ENCODE assay signal across 19 mouse cellular contexts in the genomic region with DNA sequence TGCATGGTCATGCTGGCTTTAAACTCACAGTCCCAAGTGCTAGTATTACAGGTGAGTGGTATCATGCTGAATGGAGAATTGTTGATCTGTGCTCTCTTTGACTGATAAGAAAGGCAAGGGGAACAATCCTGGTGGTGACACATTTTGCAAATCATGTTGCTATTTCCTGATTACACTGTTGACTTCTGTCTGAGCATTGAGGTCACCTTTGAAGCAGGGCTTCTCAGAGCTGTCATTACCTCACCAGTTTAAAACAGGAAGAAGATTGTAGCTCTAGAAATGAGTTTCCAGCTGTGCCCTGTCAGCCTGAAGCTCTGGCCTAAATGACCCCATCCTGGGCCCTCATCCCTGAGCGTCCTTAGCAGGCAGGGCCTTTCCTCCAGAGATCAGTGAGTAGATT. TPM values are rescaled to one million over a fixed set of nuclear protein-coding genes. Genes with fewer than 3 reads are reported as not detected.
A peak's percentile ranks its signal among the peaks of the same experiment; 100 is the strongest.
DNase-seq lines count a peak whose midpoint lies in the region; ATAC-seq and TF ChIP-seq lines count a peak whose summit lies in the region.
"Had no signal": no experiment of that assay in that cellular context is flagged by ENCODE, and none has a peak within 500 bp of the region (broad histone marks: within the 10 kb centered on the region; RNA-seq: fewer than 3 reads in every experiment).

No protein-coding gene starts in this region.

- no peaks in the 10 kb centered on the region for H3K36me3 ChIP-seq in spleen, adult 2 months (ENCODE audit: control insufficient read depth, insufficient read depth, low read length)
- H3K36me3 ChIP-seq in CH12.LX (replicated peaks in 1 of 2; ENCODE audit: control insufficient read depth in 1 of 2, insufficient read depth in 1 of 2, low read length in 1 of 2): peaks cover 0 to 8% of the 10 kb centered on the region in 2 experiments
- H3K36me3 ChIP-seq in splenic B cell, adult 2 months (ENCODE audit: control insufficient read depth, insufficient read depth, low read length, poor library complexity, severe bottlenecking): no peaks in the 10 kb centered on the region
- H3K36me3 ChIP-seq: G1E; heart, embryonic 12.5 days; limb, embryonic 10.5 days; stomach, embryonic 15.5 days had no signal

- TF ChIP-seq RAD21 in CH12.LX (IDR thresholded peaks at IDR 0.05; ENCODE audit: low read depth, low read length): no peak; the same call in 1 of the 2 replicates

- no peak overlapping the region for H3K4me3 ChIP-seq in spleen, adult 2 months (ENCODE audit: extremely low read depth, insufficient read depth, insufficient read length)
- H3K4me3 ChIP-seq in CH12.LX (replicated peaks in 1 of 3; ENCODE audit: low read depth in 2 of 3, low read length in 2 of 3, poor library complexity in 1 of 3): no peak overlapping the region
- H3K4me3 ChIP-seq in left cerebral cortex, adult 2 months: no peak overlapping the region
- H3K4me3 ChIP-seq: heart, embryonic 12.5 days; limb, embryonic 10.5 days; myocyte; stomach, embryonic 15.5 days had no signal

- TF ChIP-seq EP300 in CH12.LX (IDR thresholded peaks at IDR 0.05; ENCODE audit: low read length): peak; percentile 88

- no peak for TF ChIP-seq CTCF in spleen, adult 2 months (IDR thresholded peaks at IDR 0.05; ENCODE audit: extremely low read depth, insufficient read depth, insufficient read length, insufficient replicate concordance)
- TF ChIP-seq CTCF in CH12.LX (conservative IDR thresholded peaks at IDR 0.05 in 1 of 2, IDR thresholded peaks at IDR 0.05 in 1 of 2; ENCODE audit: low read depth in 2 of 2, low read length in 2 of 2): no peak
- TF ChIP-seq CTCF in left cerebral cortex, adult 2 months (IDR thresholded peaks at IDR 0.05): no peak

- H3K4me1 ChIP-seq in spleen, adult 2 months (ENCODE audit: control insufficient read depth, insufficient read depth, insufficient read length): peaks cover 26% of the 10 kb centered on the region; the same call in 1 of the 2 replicates
- peaks cover 22 to 76% of the 10 kb centered on the region in 2 experiments for H3K4me1 ChIP-seq in CH12.LX (ENCODE audit: control insufficient read depth in 1 of 2, insufficient read depth in 2 of 2)
- H3K4me1 ChIP-seq: heart, embryonic 12.5 days; limb, embryonic 10.5 days; stomach, embryonic 15.5 days had no signal

- in situ Hi-C loops in CH12.LX (cut with MboI; ENCODE audit: low pct_ligation_motif_present, low pct_unique_long_range_greater_than_20kb, low sequenced_read_pairs): no loop called here

- intact Hi-C loops in gastrocnemius, postnatal 14 days (cut with DNase I; ENCODE audit: low total_unique reads): no loop called here
- intact Hi-C loops in left cerebral cortex, adult 2 months (cut with DNase I): no loop called here

- TF ChIP-seq POLR2A in spleen, adult 2 months (IDR thresholded peaks at IDR 0.05; ENCODE audit: low read depth, low read length): no peak
- peak; percentile 41; the same call in 1 of the 2 replicates for TF ChIP-seq POLR2A in CH12.LX (IDR thresholded peaks at IDR 0.05; ENCODE audit: low read depth, low read length)

- H3K27ac ChIP-seq in spleen, adult 2 months (ENCODE audit: insufficient read depth, low read length): peak overlapping the region; percentile 62
- H3K27ac ChIP-seq in CH12.LX (ENCODE audit: insufficient read depth, low read depth): peak overlapping the region; percentile 97
- no peak overlapping the region for H3K27ac ChIP-seq in left cerebral cortex, adult 2 months
- H3K27ac ChIP-seq: hindbrain, embryonic 14.5 days; limb, embryonic 10.5 days; liver, embryonic 14.5 days; stomach, embryonic 15.5 days had no signal

- peak overlapping the region; percentile 49; the same call in 1 of the 2 replicates for H3K9ac ChIP-seq in CH12.LX (ENCODE audit: insufficient read depth, low read depth)
- H3K9ac ChIP-seq: heart, embryonic 12.5 days; hindbrain, embryonic 14.5 days; liver, embryonic 14.5 days; stomach, embryonic 15.5 days had no signal

- 71% methylated on average over 1 of the region's 1 CpGs for WGBS in spleen, adult 2 months

- no peaks in the 10 kb centered on the region for H3K9me3 ChIP-seq in CH12.LX (replicated peaks; ENCODE audit: low read length)
- H3K9me3 ChIP-seq: G1E; megakaryocyte, embryonic 14.5 days; stomach, embryonic 15.5 days had no signal

- H3K4me2 ChIP-seq in CH12.LX (ENCODE audit: insufficient read depth, low read depth, poor library complexity, severe bottlenecking): peak overlapping the region; percentile 57
- H3K4me2 ChIP-seq: heart, embryonic 12.5 days; hindbrain, embryonic 14.5 days; stomach, embryonic 15.5 days had no signal

- DNase-seq in spleen, adult 2 months (ENCODE audit: low read depth in 1 of 2, low spot score in 2 of 2): peak in 1 of 2 experiments; percentile 59
- no peak for DNase-seq in spleen, postnatal 14 days (ENCODE audit: low spot score in 2 of 2)
- peak; percentile 81 for DNase-seq in CH12.LX (ENCODE audit: extremely low read depth)
- peak; percentile 57 for DNase-seq in splenic B cell, adult 2 months (ENCODE audit: low read depth, low spot score)
- no peak for DNase-seq in gastrocnemius, postnatal 14 days
- no peak for DNase-seq in left cerebral cortex, adult 2 months (ENCODE audit: extremely low spot score in 1 of 2, low spot score in 2 of 2)
- DNase-seq: adrenal gland, postnatal 36 days; kidney, adult 9 months; layer of hippocampus, postnatal 36 days had no signal

- H3K27me3 ChIP-seq in spleen, adult 2 months (ENCODE audit: control insufficient read depth, insufficient read depth, low read length): no peaks in the 10 kb centered on the region
- no peaks in the 10 kb centered on the region for H3K27me3 ChIP-seq in CH12.LX (replicated peaks)
- H3K27me3 ChIP-seq in splenic B cell, adult 2 months (ENCODE audit: control insufficient read depth, insufficient read depth, low read length, poor library complexity, severe bottlenecking): no peaks in the 10 kb centered on the region
- H3K27me3 ChIP-seq: heart, embryonic 12.5 days; stomach, embryonic 15.5 days had no signal

- H3K79me2 ChIP-seq in CH12.LX (replicated peaks; ENCODE audit: control insufficient read depth, extremely low read depth, insufficient read depth, poor library complexity, severe bottlenecking): no peaks in the 10 kb centered on the region

- ATAC-seq in hematopoietic stem cell, adult 5-6 weeks (replicated peaks in 1 of 2; ENCODE audit: insufficient read depth in 1 of 2, low FRiP score in 2 of 2, low TSS enrichment in 1 of 2, low read depth in 1 of 2, poor library complexity in 2 of 2, severe bottlenecking in 2 of 2): peak; percentile 24 to 76; a peak in 2 of 4 replicates
- ATAC-seq: forebrain, embryonic 14.5 days had no signal

- dilution Hi-C loops in CH12.LX (cut with MboI; ENCODE audit: extremely low pct_ligation_motif_present, extremely low pct_unique_long_range_greater_than_20kb, low sequenced_read_pairs): no loop called here

TF ChIP-seq in CH12.LX, 34 proteins besides CTCF, POLR2A, EP300 and RAD21 (continues in another document):
- TF ChIP-seq MEF2A (IDR thresholded peaks at IDR 0.05; ENCODE audit: borderline replicate concordance, low read depth, low read length): peak; percentile 81
- no peak for TF ChIP-seq GABPA (IDR thresholded peaks at IDR 0.05; ENCODE audit: insufficient replicate concordance, low read depth, low read length)
- peak; percentile 66 for TF ChIP-seq CHD2 (IDR thresholded peaks at IDR 0.05; ENCODE audit: low read length)
- peak; percentile 83; the same call in 1 of the 2 replicates for TF ChIP-seq MAZ (IDR thresholded peaks at IDR 0.05; ENCODE audit: low read depth, low read length)
- TF ChIP-seq JUND (conservative IDR thresholded peaks at IDR 0.05; ENCODE audit: low read depth, low read length): peak; percentile 96
- no peak for TF ChIP-seq SMC3 (IDR thresholded peaks at IDR 0.05; ENCODE audit: low read depth, low read length)
- peak; percentile 95 for TF ChIP-seq IRF4 (IDR thresholded peaks at IDR 0.05; ENCODE audit: low read depth, low read length)
- TF ChIP-seq E2F4 (IDR thresholded peaks at IDR 0.05; ENCODE audit: insufficient replicate concordance, low read depth, low read length): no peak
- TF ChIP-seq ETS1 (conservative IDR thresholded peaks at IDR 0.05; ENCODE audit: low read depth, low read length): peak; percentile 96

RNA-seq across cellular contexts. Expression of a gene that starts 8.1 kb away (rescaled TPM):
- polyA plus RNA-seq in spleen, adult 2 months (2012; rRNA removed): 92.1 and 105 TPM in 2 replicates
- total RNA-seq in CH12.LX (2012; rRNA removed): 49.1 and 69.0 TPM in 2 replicates
- total RNA-seq in CH12.LX (2014; rRNA removed): 36.7 and 43.9 TPM in 2 replicates
- 164 and 177 TPM in 2 replicates for polyA plus RNA-seq in CH12.LX (2012; ENCODE audit: insufficient read length, low read depth)
- total RNA-seq in hematopoietic stem cell, adult 5-6 weeks (2017): 13.7 and 23.1 TPM in 2 replicates
- under 1 TPM; 0.42 to 0.62 TPM for total RNA-seq in gastrocnemius, postnatal 14 days (2021)
- under 1 TPM; 0.37 to 0.59 TPM for total RNA-seq in left cerebral cortex, adult 2 months (2021)

RNA-seq across cellular contexts. Expression of a gene that starts 14.1 kb away (rescaled TPM):
- 12.9 and 16.0 TPM in 2 replicates for polyA plus RNA-seq in spleen, adult 2 months (2012; rRNA removed)
- 209 and 215 TPM in 2 replicates for total RNA-seq in CH12.LX (2012; rRNA removed)
- total RNA-seq in CH12.LX (2014; rRNA removed): 203 and 223 TPM in 2 replicates
- polyA plus RNA-seq in CH12.LX (2012; ENCODE audit: insufficient read length, low read depth): 158 and 159 TPM in 2 replicates
- total RNA-seq in hematopoietic stem cell, adult 5-6 weeks (2017): 76.8 and 79.8 TPM in 2 replicates
- total RNA-seq in gastrocnemius, postnatal 14 days (2021): 10 to 100 TPM; 19.3 to 23.1 TPM
- total RNA-seq in left cerebral cortex, adult 2 months (2021): 10 to 100 TPM; 33.0 to 39.8 TPM

RNA-seq across cellular contexts. Expression of a gene that starts 27.4 kb away (rescaled TPM):
- polyA plus RNA-seq in spleen, adult 2 months (2012; rRNA removed): 30.8 and 37.5 TPM in 2 replicates
- total RNA-seq in CH12.LX (2012; rRNA removed) (296 and 352 TPM in 2 replicates), CH12.LX (2014; rRNA removed) (197 and 221 TPM in 2 replicates)
- polyA plus RNA-seq in CH12.LX (2012; ENCODE audit: insufficient read length, low read depth): 197 and 210 TPM in 2 replicates
- 59.0 and 60.5 TPM in 2 replicates for total RNA-seq in hematopoietic stem cell, adult 5-6 weeks (2017)
- 10 to 100 TPM; 24.7 to 27.0 TPM for total RNA-seq in gastrocnemius, postnatal 14 days (2021)
- total RNA-seq in left cerebral cortex, adult 2 months (2021): 10 to 100 TPM; 24.1 to 25.9 TPM

RNA-seq across cellular contexts. Expression of a gene that starts 43.9 kb away (rescaled TPM):
- 35.6 and 68.3 TPM in 2 replicates for polyA plus RNA-seq in spleen, adult 2 months (2012; rRNA removed)
- total RNA-seq in CH12.LX (2012; rRNA removed) (26.5 and 29.8 TPM in 2 replicates), CH12.LX (2014; rRNA removed) (23.9 and 27.0 TPM in 2 replicates)
- 34.7 and 35.5 TPM in 2 replicates for polyA plus RNA-seq in CH12.LX (2012; ENCODE audit: insufficient read length, low read depth)
- 3.9 and 10.2 TPM in 2 replicates for total RNA-seq in hematopoietic stem cell, adult 5-6 weeks (2017)
- 10 to 100 TPM; 18.0 to 21.6 TPM for total RNA-seq in gastrocnemius, postnatal 14 days (2021)
- 10 to 100 TPM; 58.8 to 68.6 TPM for total RNA-seq in left cerebral cortex, adult 2 months (2021)

RNA-seq across cellular contexts. Expression of a gene that starts 55.0 kb away (rescaled TPM):
- 280 and 335 TPM in 2 replicates for polyA plus RNA-seq in spleen, adult 2 months (2012; rRNA removed)
- total RNA-seq in CH12.LX (2012; rRNA removed) (73.8 and 92.3 TPM in 2 replicates), CH12.LX (2014; rRNA removed) (42.1 and 42.7 TPM in 2 replicates)
- polyA plus RNA-seq in CH12.LX (2012; ENCODE audit: insufficient read length, low read depth): 147 and 171 TPM in 2 replicates
- total RNA-seq in hematopoietic stem cell, adult 5-6 weeks (2017): 145 and 165 TPM in 2 replicates
- 1 to 10 TPM; 4.2 to 5.0 TPM for total RNA-seq in gastrocnemius, postnatal 14 days (2021)
- 1 to 10 TPM; 3.5 to 6.4 TPM for total RNA-seq in left cerebral cortex, adult 2 months (2021)

Comparison
In these comparisons a context has a peak if more than half of its experiments do, and no peak if none do; other contexts are left out.
1. DNase-seq: peak in CH12.LX (single experiment) and splenic B cell, adult 2 months (single experiment); none in spleen, postnatal 14 days (0 of 2), gastrocnemius, postnatal 14 days (single experiment) and left cerebral cortex, adult 2 months (0 of 2).